Comparison of ENCODE assay signal across 11 mouse cellular contexts in genomic region chr9:91350861-91351291, GRCm38 (mm10). TPM values are rescaled to one million over a fixed set of nuclear protein-coding genes. Genes with fewer than 3 reads are reported as not detected.
DNase-seq lines count a peak whose midpoint lies in the region; ATAC-seq lines count a peak whose summit lies in the region.
"Had no signal": no experiment of that assay in that cellular context is flagged by ENCODE, and none has a peak within 500 bp of the region (broad histone marks: within the 10 kb centered on the region; RNA-seq: fewer than 3 reads in every experiment).

No protein-coding gene starts in this region.

- peaks cover 8% of the 10 kb centered on the region; the same call in 1 of the 2 replicates for H3K4me1 ChIP-seq in heart, embryonic 12.5 days (replicated peaks)
- peaks cover 16% of the 10 kb centered on the region; the same call in 1 of the 2 replicates for H3K4me1 ChIP-seq in hindbrain, embryonic 12.5 days
- H3K4me1 ChIP-seq in neural tube, embryonic 11.5 days (ENCODE audit: control insufficient read depth, insufficient read depth, low read length), result peaks cover 3% of the 10 kb centered on the region; the same call in 1 of the 2 replicates
- H3K4me1 ChIP-seq in heart, embryonic 11.5 days (ENCODE audit: control insufficient read depth, insufficient read depth, low read length), result no peaks in the 10 kb centered on the region
- H3K4me1 ChIP-seq: liver, embryonic 13.5 days had no signal

- no peak for ATAC-seq in heart, embryonic 12.5 days (ENCODE audit: insufficient number of reproducible peaks, low FRiP score)
- peak; percentile 30; the same call in 1 of the 2 replicates for ATAC-seq in hindbrain, embryonic 12.5 days (ENCODE audit: low FRiP score)
- ATAC-seq in neural tube, embryonic 11.5 days (ENCODE audit: insufficient read depth, low FRiP score, low TSS enrichment), result peak; percentile 46
- no peak for ATAC-seq in heart, embryonic 11.5 days (replicated peaks; ENCODE audit: insufficient number of reproducible peaks, low FRiP score, low TSS enrichment)

- DNase-seq in heart, adult 8-10 months (ENCODE audit: low spot score), result no peak
- DNase-seq in embryo, embryonic 10.5 days (ENCODE audit: low spot score), result peak; percentile 71
- peak; percentile 76 for DNase-seq in neural tube, embryonic 11.5 days (ENCODE audit: low spot score)
- no peak for DNase-seq in thymus, postnatal 4 days
- no peak for DNase-seq in heart, adult 18-20 months
- DNase-seq: kidney, adult 2 months; liver, embryonic 13.5 days; thymus, adult 18-20 months had no signal

- peaks cover 66% of the 10 kb centered on the region for H3K27me3 ChIP-seq in heart, embryonic 12.5 days (replicated peaks)
- H3K27me3 ChIP-seq in hindbrain, embryonic 12.5 days, result peaks cover 62% of the 10 kb centered on the region
- peaks cover 50% of the 10 kb centered on the region for H3K27me3 ChIP-seq in neural tube, embryonic 11.5 days (ENCODE audit: control insufficient read depth, insufficient read depth, low read length)
- H3K27me3 ChIP-seq in heart, embryonic 11.5 days (ENCODE audit: control insufficient read depth, insufficient read depth, low read length), result peaks cover 60% of the 10 kb centered on the region

- WGBS in heart, embryonic 12.5 days, result under 1% methylated on average over 14 of the region's 14 CpGs
- under 1% methylated on average over 14 of the region's 14 CpGs for WGBS in hindbrain, embryonic 12.5 days
- 1% methylated on average over 14 of the region's 14 CpGs for WGBS in neural tube, embryonic 11.5 days
- 1% methylated on average over 14 of the region's 14 CpGs for WGBS in heart, embryonic 11.5 days (ENCODE audit: insufficient replicate concordance)

- H3K36me3 ChIP-seq in heart, embryonic 12.5 days, result no peaks in the 10 kb centered on the region
- no peaks in the 10 kb centered on the region for H3K36me3 ChIP-seq in hindbrain, embryonic 12.5 days
- H3K36me3 ChIP-seq in neural tube, embryonic 11.5 days (ENCODE audit: control insufficient read depth, insufficient read depth, low read length), result no peaks in the 10 kb centered on the region
- no peaks in the 10 kb centered on the region for H3K36me3 ChIP-seq in heart, embryonic 11.5 days (ENCODE audit: control insufficient read depth, insufficient read depth, low read length)
- H3K36me3 ChIP-seq: liver, embryonic 13.5 days had no signal

- H3K9ac ChIP-seq in heart, embryonic 12.5 days, result no peak overlapping the region
- H3K9ac ChIP-seq in hindbrain, embryonic 12.5 days, result peak overlapping the region; percentile 46
- H3K9ac ChIP-seq in neural tube, embryonic 11.5 days (ENCODE audit: low read length), result peak overlapping the region; percentile 61
- no peak overlapping the region for H3K9ac ChIP-seq in heart, embryonic 11.5 days (ENCODE audit: low read depth, low read length)
- H3K9ac ChIP-seq: liver, embryonic 13.5 days had no signal

- no peak overlapping the region for H3K27ac ChIP-seq in heart, embryonic 12.5 days (ENCODE audit: poor library complexity, severe bottlenecking)
- H3K27ac ChIP-seq in hindbrain, embryonic 12.5 days, result peak overlapping the region; percentile 74
- peak overlapping the region; percentile 75 for H3K27ac ChIP-seq in neural tube, embryonic 11.5 days (ENCODE audit: low read depth, low read length)
- no peak overlapping the region for H3K27ac ChIP-seq in heart, embryonic 11.5 days (ENCODE audit: low read depth, low read length)
- H3K27ac ChIP-seq: liver, embryonic 13.5 days had no signal

- H3K4me2 ChIP-seq in heart, embryonic 12.5 days, result peak overlapping the region; percentile 23
- peak overlapping the region; percentile 53 for H3K4me2 ChIP-seq in hindbrain, embryonic 12.5 days (replicated peaks)
- peak overlapping the region; percentile 35 for H3K4me2 ChIP-seq in neural tube, embryonic 11.5 days (ENCODE audit: low read depth)
- H3K4me2 ChIP-seq in heart, embryonic 11.5 days, result no peak overlapping the region
- H3K4me2 ChIP-seq: liver, embryonic 13.5 days had no signal

- no peaks in the 10 kb centered on the region for H3K9me3 ChIP-seq in heart, embryonic 12.5 days (replicated peaks)
- H3K9me3 ChIP-seq in hindbrain, embryonic 12.5 days (replicated peaks), result no peaks in the 10 kb centered on the region
- H3K9me3 ChIP-seq in neural tube, embryonic 11.5 days (ENCODE audit: control insufficient read depth, low read length), result no peaks in the 10 kb centered on the region
- H3K9me3 ChIP-seq in heart, embryonic 11.5 days (replicated peaks; ENCODE audit: control insufficient read depth, low read length), result no peaks in the 10 kb centered on the region
- H3K9me3 ChIP-seq: liver, embryonic 13.5 days had no signal

- no peak overlapping the region for H3K4me3 ChIP-seq in heart, embryonic 12.5 days
- peak overlapping the region; percentile 26 for H3K4me3 ChIP-seq in hindbrain, embryonic 12.5 days
- H3K4me3 ChIP-seq in neural tube, embryonic 11.5 days (ENCODE audit: low read depth, low read length), result peak overlapping the region; percentile 30
- no peak overlapping the region for H3K4me3 ChIP-seq in heart, embryonic 11.5 days (ENCODE audit: low read depth, low read length)
- H3K4me3 ChIP-seq: liver, embryonic 13.5 days had no signal

RNA-seq across cellular contexts. Expression of gene Zic4, which starts 11.3 kb away (rescaled TPM):
- polyA plus RNA-seq in heart, embryonic 12.5 days (2016; fragmentation: Nextera tagmentation; extraction: Ambion mirVana), result 0.27 TPM in 1 of 2 replicates, not detected in the other
- not detected for total RNA-seq in heart, adult 8-10 months (2022)
- 54.0 and 55.0 TPM in 2 replicates for polyA plus RNA-seq in hindbrain, embryonic 12.5 days (2016; fragmentation: Nextera tagmentation; extraction: Ambion mirVana)
- 52.2 and 58.1 TPM in 2 replicates for polyA plus RNA-seq in neural tube, embryonic 11.5 days (2014; fragmentation: Nextera tagmentation; extraction: Ambion mirVana)
- 0.23 TPM in 1 of 2 replicates, not detected in the other for polyA plus RNA-seq in heart, embryonic 11.5 days (2014; fragmentation: Nextera tagmentation; extraction: Ambion mirVana)
- not detected for total RNA-seq in heart, adult 18-20 months (2021)
- polyA plus RNA-seq: kidney, adult 2 months; liver, embryonic 13.5 days had no signal

RNA-seq across cellular contexts. Expression of gene Zic1, which starts 14.7 kb away (rescaled TPM):
- polyA plus RNA-seq in heart, embryonic 12.5 days (2016; fragmentation: Nextera tagmentation; extraction: Ambion mirVana), result 0.08 TPM in 1 of 2 replicates, not detected in the other
- under 1 TPM in 1 of 4 experiments, not detected in 3; 0.06 TPM for total RNA-seq in heart, adult 8-10 months (2022)
- polyA plus RNA-seq in hindbrain, embryonic 12.5 days (2016; fragmentation: Nextera tagmentation; extraction: Ambion mirVana), result 17.0 and 17.9 TPM in 2 replicates
- polyA plus RNA-seq in neural tube, embryonic 11.5 days (2014; fragmentation: Nextera tagmentation; extraction: Ambion mirVana), result 17.3 and 17.9 TPM in 2 replicates
- 0.07 TPM in 1 of 2 replicates, not detected in the other for polyA plus RNA-seq in heart, embryonic 11.5 days (2014; fragmentation: Nextera tagmentation; extraction: Ambion mirVana)
- total RNA-seq in heart, adult 18-20 months (2021), result not detected
- polyA plus RNA-seq: kidney, adult 2 months had no signal

Comparison
In these comparisons a context has a peak if more than half of its experiments do, and no peak if none do; other contexts are left out.
1. ATAC-seq: peak in hindbrain, embryonic 12.5 days (single experiment) and neural tube, embryonic 11.5 days (single experiment); none in heart, embryonic 12.5 days (single experiment) and heart, embryonic 11.5 days (single experiment).
2. H3K27ac ChIP-seq: peak in hindbrain, embryonic 12.5 days (single experiment) and neural tube, embryonic 11.5 days (single experiment); none in heart, embryonic 12.5 days (single experiment) and heart, embryonic 11.5 days (single experiment).
3. H3K4me3 ChIP-seq: peak in hindbrain, embryonic 12.5 days (single experiment) and neural tube, embryonic 11.5 days (single experiment); none in heart, embryonic 12.5 days (single experiment) and heart, embryonic 11.5 days (single experiment).
4. H3K9ac ChIP-seq: peak in hindbrain, embryonic 12.5 days (single experiment) and neural tube, embryonic 11.5 days (single experiment); none in heart, embryonic 12.5 days (single experiment) and heart, embryonic 11.5 days (single experiment).
5. DNase-seq: peak in embryo, embryonic 10.5 days (single experiment) and neural tube, embryonic 11.5 days (single experiment); none in heart, adult 8-10 months (single experiment), thymus, postnatal 4 days (single experiment) and heart, adult 18-20 months (0 of 2).
6. RNA of gene Zic4, which starts 11.3 kb away (polyA plus RNA-seq): 52.2 to 58.1 TPM in neural tube, embryonic 11.5 days and 54.0 to 55.0 TPM in hindbrain, embryonic 12.5 days; 0.27 TPM in heart, embryonic 12.5 days and 0.23 TPM in heart, embryonic 11.5 days; every median in the first group is over 10 times any median in the second.
7. RNA of gene Zic1, which starts 14.7 kb away (polyA plus RNA-seq): 17.3 to 17.9 TPM in neural tube, embryonic 11.5 days and 17.0 to 17.9 TPM in hindbrain, embryonic 12.5 days; 0.08 TPM in heart, embryonic 12.5 days and 0.07 TPM in heart, embryonic 11.5 days; every median in the first group is over 10 times any median in the second.